Mouse (Mus musculus) cerebellum, postnatal 25 days (tissue): ENCODE results near the gene Spryd3.
"Not testable (repeated sequence)": the region's sequence is repeated elsewhere in the genome, so short reads cannot be mapped to it uniquely, and the experiment has no call there.

ENCODE experiments used
- DNase-seq, 2 experiments: peaks; one replicate each; pipeline ENCODE4 v3.0.0; 2021; ENCODE audit warnings: mixed read lengths in 2 of 2

The Spryd3 gene

DNA sequence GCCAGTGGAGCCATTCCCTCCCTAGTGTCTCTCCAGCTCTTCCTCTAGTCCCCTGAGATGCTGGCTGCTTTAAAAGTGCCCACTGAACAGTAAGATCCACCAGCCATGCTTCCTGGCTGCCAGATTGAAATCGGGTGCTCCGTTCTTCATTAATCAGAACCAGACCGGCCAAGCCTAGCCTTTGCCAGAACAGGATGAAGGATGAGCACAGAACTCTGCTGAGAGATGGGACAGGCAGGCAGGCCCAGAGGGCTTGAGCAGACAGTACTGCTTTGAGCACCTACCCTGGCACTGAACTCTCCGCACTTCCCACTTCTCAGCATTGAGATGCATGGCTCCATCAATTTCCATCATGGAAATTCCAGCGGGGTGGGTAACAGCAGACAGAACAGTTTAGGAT is 36.8 kb downstream of the Spryd3 start:
- no peak for DNase-seq

GRCm38 (mm10) chr15:102097991-102098555 is 38.0 kb downstream of the Spryd3 start:
- DNase-seq = no peak

DNA sequence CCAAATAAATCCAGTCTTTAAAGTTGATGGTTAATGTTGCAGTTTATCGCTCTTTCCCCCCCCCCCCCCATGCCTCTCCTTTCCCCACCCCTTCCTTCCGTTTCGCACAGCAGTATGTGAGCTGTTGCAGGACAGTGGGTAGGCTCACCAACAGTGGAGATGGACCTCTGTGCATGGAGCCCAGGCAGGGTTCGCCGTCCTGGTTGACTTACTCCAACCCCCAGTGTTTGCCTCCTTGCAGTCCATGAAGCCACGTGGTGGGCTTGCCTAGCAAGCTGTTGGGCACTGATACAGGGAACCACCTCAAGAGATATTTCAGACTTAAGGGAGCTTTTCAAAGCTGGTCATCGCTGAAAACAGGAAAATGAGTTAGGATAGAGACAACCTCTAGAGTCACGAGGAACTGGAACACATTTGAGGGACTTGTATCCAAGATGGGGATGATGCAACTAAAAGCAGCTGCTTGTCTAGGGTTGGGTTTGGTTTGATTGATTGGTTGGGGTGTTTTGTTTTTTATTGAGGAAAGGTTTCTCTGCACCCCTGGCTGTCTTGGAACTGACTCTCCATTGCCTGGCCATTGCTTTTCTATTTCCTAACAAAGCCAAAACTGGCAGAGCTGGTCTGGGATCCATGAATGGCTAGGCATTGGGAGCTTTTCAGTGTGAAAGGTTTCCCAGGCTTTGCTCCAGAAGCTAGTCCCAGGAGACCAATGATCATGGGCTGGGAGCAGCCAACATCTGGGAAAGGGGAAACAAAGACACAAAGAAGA is 38.7 kb downstream of the Spryd3 start:
- DNase-seq = no peak

DNA sequence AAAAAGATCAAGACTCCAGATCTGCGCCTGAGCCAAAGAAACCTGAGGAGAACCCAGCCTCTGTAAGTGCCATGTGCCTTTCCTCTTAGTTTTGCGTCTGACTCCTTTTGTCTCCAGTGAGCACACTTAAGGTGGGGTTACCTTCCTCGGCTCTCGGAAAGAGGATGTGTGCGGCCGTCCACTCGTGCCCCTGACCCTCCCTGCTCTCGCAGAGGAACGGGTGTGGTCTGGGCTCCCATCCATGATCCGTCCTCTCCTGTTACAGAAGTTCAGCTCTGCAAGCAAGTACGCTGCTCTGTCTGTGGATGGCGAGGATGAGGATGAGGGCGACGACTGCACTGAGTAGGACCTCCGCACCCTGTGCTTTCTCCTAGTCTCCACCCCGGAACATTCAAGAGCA is 41.0 kb downstream of the Spryd3 start:
- DNase-seq = no peak

DNA sequence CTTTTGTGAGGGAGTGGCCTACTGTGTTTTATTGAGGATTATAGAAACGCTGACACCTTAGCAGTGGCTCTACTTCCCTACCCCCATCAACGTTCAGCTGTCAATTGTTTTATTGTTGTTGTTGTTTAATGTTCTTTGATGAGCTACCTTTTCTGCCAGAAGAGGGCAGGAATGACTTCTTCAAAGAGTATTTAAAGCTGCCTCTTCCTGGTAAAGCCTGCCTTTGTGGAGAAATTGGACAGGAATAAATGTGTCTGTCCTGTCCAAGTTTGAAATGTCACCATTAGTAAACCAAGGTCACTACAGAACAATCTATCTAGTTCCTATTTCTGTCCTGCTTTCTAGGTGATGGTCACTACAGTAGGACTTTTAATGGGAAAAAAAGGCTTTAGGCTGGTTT is 41.9 kb downstream of the Spryd3 start:
- DNase-seq = no peak

- DNase-seq = no peak
Measured at GRCm38 (mm10) chr15:102092222-102092621, 43.8 kb downstream of the Spryd3 start.

- DNase-seq = no peak
Measured at GRCm38 (mm10) chr15:102091688-102092087, 44.3 kb downstream of the Spryd3 start.

GRCm38 (mm10) chr15:102091063-102091679 is 44.9 kb downstream of the Spryd3 start:
- no peak for DNase-seq

DNA sequence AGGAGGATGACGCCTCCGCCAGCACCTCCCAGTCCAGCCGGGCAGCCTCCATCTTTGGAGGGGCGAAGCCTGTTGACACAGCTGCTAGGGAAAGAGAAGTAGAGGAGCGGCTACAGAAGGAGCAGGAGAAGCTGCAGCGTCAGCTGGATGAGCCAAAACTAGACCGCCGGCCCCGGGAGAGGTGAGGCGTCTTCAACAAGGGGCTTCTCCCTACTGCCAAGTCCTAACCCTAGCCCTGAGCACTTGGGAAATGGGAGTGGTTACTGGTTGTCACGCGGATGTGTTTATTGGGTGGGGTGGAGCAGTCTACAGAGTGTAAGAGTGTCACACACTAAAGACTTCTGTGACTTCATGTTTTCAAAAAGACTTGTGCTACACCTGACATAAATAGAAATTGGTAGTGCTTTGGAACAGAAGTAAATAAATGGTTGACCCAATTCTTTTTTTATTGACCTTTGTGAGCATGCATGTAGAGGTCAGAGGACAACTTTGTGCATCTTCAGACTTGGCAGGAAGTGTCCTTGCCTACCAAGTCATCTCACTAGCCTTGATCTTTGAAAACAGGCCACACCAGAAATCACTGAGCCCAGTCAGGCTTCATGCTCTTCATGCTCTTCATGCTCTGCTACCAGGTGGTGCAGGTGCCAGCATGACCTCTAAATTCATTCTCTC is 46.0 kb downstream of the Spryd3 start:
- DNase-seq = no peak

DNA sequence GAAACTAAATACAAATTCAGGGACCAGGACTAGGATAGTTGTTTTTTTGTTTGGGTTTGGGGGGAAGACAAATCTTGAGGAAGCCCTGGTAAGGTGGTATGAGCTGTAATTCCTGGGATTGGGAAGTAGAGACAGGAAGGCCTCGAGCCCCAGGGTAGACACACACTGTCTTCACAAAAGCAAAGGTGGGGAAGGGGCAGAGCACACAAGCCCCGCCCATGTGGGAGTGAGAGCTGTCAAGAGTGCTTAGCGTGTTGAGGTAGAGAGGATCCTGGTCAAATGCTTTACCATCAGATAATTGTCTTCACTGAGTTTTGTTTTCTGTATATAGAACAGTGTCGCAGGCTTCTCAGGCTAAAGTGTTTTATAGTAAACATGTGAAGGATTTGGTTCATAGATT is 53.0 kb downstream of the Spryd3 start:
- no peak for DNase-seq

DNA sequence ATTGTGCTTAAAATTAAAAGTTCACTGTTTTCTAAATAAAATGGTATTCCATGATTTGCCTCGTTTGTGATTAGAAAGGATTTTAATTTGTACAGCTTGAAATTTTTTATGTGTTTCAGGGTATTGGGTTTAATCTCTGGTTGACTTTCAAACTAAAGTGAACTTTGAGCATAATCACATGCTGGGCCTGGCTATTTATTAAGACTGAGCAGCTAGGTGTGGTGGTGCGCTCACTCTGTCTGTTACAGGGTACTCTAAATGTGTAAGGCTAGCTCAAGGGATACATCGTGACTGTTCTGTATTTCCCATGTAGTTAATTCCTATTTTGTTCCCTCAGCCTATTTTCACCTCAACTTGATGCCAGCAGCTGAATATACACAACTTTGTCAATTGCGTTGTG is 53.9 kb downstream of the Spryd3 start:
- no peak for DNase-seq

- DNase-seq = no peak
Measured at GRCm38 (mm10) chr15:102080429-102080828, 55.6 kb downstream of the Spryd3 start.

DNA sequence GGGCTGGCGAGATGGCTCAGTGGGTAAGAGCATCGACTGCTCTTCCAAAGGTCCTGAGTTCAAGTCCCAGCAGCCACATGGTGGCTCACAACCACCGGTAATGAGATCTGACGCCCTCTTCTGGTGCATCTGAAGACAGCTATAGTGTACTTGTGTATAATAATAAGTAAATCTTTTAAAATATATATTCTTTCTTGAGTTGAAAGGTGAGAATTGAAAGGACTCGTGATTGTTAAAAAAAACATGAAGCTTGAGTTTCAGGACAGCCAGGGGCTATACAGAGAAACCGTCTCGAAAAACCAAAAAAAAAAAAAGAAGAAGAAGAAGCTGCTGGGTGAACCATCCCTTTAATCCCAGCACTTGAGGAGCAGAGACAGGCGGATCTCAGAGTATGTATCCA is 56.1 kb downstream of the Spryd3 start:
- DNase-seq = not testable (repeated sequence)

GRCm38 (mm10) chr15:102079221-102079620 is 56.8 kb downstream of the Spryd3 start:
- DNase-seq = no peak

- no peak for DNase-seq
Measured at GRCm38 (mm10) chr15:102077111-102077677, 58.8 kb downstream of the Spryd3 start.

DNA sequence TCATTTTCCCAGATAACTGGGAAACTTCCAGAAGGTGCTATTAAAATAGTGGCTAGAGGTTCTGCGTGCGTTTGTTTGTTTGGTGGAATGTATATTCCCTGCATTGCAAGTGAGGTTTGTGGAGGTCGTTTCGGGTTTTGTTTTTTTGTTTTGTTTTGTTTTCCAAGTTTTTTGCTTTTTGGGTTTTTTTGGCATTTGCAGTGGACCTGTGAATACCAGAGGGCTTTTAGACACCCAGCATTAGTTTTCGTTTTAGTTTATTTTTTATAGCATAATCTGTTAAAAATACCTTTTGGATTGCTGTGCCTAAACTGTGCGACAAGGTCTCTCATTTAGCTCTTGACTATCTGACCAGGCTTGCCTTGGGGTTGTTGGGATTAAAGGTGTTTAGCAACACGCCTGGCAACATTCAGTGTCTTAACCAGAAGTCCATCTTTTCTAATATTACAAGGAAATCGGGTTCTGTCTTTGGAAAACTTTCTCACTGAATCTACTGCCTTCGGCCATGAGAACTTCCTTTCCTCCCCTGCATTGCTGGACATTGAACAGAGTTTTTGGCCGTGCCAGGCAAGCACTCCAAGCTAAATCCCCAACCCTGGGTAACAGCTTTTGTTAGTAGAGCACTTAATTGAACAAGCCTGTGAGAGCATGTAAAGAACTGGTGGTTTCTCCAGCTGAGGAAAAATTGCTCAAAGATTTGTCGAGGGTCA is 61.0 kb downstream of the Spryd3 start:
- DNase-seq = no peak

DNA sequence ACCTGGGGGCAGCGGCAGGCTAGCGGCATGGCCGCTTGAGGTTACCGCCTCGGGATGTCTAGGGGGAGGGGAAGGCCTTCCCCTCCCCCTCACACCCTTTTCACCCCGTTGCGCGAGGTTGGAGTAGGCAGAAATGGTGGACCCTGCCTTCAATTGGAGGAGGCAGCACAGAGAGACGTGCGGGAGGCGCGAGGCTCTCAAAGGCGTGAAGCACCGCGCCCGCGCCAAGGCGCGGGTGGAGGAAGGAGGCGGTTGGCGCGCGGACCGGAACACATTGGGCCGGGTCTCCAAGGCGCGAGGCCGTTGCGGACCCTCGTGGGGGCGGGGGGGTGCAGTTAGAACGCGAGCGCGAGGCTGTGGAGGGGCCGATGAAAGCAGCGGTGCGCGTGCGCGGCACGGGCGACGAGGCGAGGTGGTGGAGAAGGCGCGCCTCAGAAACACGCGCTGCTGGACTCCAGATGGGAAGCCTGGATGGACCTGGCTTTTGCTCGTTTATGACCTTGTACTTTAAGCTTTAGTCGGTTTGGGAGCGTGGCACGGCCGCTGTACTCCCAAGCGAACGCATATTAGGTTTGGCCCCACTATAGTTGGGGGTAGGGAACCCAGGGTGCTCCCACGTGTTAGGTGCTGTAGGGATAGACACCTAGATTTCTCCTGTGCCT is 61.8 kb downstream of the Spryd3 start:
- DNase-seq = peak; percentile 66 to 78

DNA sequence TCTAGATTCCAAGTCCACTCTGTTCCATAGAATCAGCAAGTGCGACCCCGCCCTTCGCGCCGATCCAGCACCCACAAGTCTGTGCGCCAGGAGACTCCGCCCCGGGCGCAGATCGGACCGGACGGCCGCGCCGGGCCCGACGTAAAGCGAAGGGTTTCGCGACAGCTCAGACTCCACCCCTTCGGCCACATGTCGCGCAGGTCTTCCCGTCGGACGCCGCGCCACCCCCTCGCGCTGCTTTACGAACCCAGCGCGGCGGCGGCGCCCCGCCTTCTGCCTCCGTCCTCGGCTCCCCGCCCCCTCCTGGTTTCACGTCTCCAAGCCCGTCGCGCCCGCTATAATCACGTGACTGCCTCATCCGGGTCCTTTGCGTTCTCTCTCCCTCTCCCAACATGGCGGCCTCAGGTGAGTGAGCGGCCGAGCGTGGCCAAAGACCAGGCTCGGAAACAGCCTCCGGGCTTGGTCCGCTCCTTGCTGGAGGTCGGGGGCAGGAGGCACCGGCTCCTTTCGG is 62.4 kb downstream of the Spryd3 start, which contains the start of gene Eif4b:
Gene Eif4b (plus strand): TSS at position 215 of the 511 bp plus-strand sequence.
- DNase-seq = peak; percentile 99 to 100

GRCm38 (mm10) chr15:102072963-102073558 is 63.0 kb downstream of the Spryd3 start:
- DNase-seq = no peak

DNA sequence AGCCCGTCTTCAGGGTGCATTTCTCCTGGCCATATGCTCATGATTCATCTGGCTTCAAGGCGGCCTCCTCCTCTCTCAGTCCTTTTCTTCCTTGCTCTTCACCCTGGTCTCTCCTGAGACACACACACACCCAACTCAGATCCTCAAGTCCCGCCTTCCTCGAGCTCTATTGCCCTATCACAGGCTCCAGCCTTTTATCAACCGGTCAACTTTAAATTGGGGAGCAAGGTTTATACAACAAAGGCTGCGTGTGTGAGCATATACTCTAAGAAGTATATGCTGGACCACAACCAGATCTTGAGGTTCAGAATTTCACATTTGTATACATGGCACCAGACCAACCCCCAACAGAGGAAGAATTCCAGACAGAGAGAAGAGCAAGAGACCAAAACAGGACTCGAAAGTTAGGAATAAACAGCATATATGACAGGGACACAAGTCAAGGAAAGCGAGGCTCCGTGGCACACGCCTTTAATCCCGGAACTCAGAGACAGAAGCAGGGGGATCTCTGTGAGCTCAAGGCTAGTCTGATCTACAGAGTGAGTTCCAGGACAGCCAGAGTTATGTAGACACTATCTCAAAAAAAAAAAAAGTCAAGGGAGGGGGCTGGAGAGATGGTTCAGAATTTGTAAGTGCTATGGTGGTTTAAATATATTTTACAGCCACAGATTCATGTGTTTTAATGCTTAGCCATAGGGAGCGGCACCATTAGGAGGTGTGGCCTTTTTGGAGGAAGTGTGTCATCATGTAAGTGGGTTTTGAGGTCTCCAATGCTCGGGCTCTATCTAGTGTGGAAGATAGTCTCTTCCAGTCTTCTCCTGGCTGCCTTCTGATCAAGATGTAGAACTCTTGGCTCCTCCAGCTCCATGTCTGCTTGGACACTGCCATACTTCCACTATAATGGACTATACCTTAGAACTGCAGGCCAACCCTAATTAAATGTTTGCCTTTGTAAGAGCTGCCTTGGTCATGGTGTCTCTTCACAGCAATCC is 65.3 kb downstream of the Spryd3 start:
- DNase-seq = no peak
